Mouse (Mus musculus): Measurements from ENCODE around the gene Rybp.

GRCm38 (mm10) chr6:100215809-100216208 is 71.5 kb downstream of the Rybp start:
- TF ChIP-seq CTCF (IDR thresholded peaks at IDR 0.05; ENCODE audit: low read depth, low read length) (no peak), POLR2A (IDR thresholded peaks at IDR 0.05; ENCODE audit: extremely low read depth, insufficient read depth, low read length) (no peak)

Measured in liver, adult 2 months (tissue).